Comparison of ENCODE assay signal across 24 mouse cellular contexts in the genomic region with DNA sequence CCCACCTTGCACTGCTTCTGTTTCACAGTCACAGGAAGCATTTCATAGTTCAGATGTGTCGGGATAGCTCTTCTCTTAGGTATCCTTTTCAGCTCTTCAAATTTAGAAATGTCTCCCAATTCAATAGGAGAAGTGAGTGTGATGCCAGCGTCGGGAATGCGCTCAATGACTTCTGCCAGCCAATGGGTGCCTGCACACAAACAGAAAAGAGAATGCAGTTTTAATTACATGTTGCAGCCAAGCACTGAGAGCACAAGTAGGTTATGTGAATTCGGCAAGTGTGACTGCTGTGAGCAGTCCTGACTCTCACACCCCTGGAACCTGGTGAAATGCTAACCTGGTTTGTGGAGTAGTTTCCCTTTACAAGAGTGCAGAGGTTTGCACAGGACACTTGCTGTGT. TPM values are rescaled to one million over a fixed set of nuclear protein-coding genes. Genes with fewer than 3 reads are reported as not detected.
DNase-seq lines count a peak whose midpoint lies in the region; ATAC-seq and TF ChIP-seq lines count a peak whose summit lies in the region.
"Had no signal": no experiment of that assay in that cellular context is flagged by ENCODE, and none has a peak within 500 bp of the region (broad histone marks: within the 10 kb centered on the region; RNA-seq: fewer than 3 reads in every experiment).

No protein-coding gene starts in this region.

- H3K4me3 ChIP-seq in forebrain, embryonic 16.5 days (replicated peaks; ENCODE audit: low read length) = no peak overlapping the region
- no peak overlapping the region for H3K4me3 ChIP-seq in forebrain, embryonic 15.5 days
- H3K4me3 ChIP-seq in hindbrain, embryonic 10.5 days = no peak overlapping the region
- H3K4me3 ChIP-seq in hindbrain, embryonic 16.5 days (ENCODE audit: low read length) = no peak overlapping the region
- no peak overlapping the region for H3K4me3 ChIP-seq in kidney, embryonic 15.5 days (replicated peaks)
- no peak overlapping the region for H3K4me3 ChIP-seq in small intestine, adult 2 months (ENCODE audit: low read depth, low read length)
- no peak overlapping the region for H3K4me3 ChIP-seq in midbrain, embryonic 13.5 days (replicated peaks)
- H3K4me3 ChIP-seq: embryonic facial prominence, embryonic 13.5 days; embryonic facial prominence, embryonic 15.5 days; erythroblast, embryonic 14.5 days; forebrain, embryonic 13.5 days had no signal

- TF ChIP-seq POLR2A in small intestine, adult 2 months (IDR thresholded peaks at IDR 0.05; ENCODE audit: low read depth, low read length) = no peak

- H3K27me3 ChIP-seq in forebrain, embryonic 16.5 days (replicated peaks; ENCODE audit: control insufficient read depth, insufficient read depth, low read length) = no peaks in the 10 kb centered on the region
- H3K27me3 ChIP-seq in forebrain, embryonic 15.5 days = no peaks in the 10 kb centered on the region
- 0 out of 2 replicates have a peak, but pooled peaks cover 5% of the 10 kb centered on the region for H3K27me3 ChIP-seq in hindbrain, embryonic 10.5 days (ENCODE audit: insufficient read depth, poor library complexity, severe bottlenecking)
- H3K27me3 ChIP-seq in hindbrain, embryonic 16.5 days (replicated peaks; ENCODE audit: control insufficient read depth, insufficient read depth, low read length) = no peaks in the 10 kb centered on the region
- H3K27me3 ChIP-seq in kidney, embryonic 15.5 days = no peaks in the 10 kb centered on the region
- no peaks in the 10 kb centered on the region for H3K27me3 ChIP-seq in small intestine, adult 2 months (ENCODE audit: control insufficient read depth, insufficient read depth, low read length)
- no peaks in the 10 kb centered on the region for H3K27me3 ChIP-seq in midbrain, embryonic 13.5 days
- H3K27me3 ChIP-seq: embryonic facial prominence, embryonic 13.5 days; embryonic facial prominence, embryonic 15.5 days; forebrain, embryonic 13.5 days had no signal

- peak; percentile 76 for ATAC-seq in forebrain, embryonic 16.5 days
- no peak for ATAC-seq in forebrain, embryonic 15.5 days (replicated peaks)
- no peak for ATAC-seq in hindbrain, embryonic 16.5 days
- no peak for ATAC-seq in kidney, embryonic 15.5 days (replicated peaks; ENCODE audit: low FRiP score)
- ATAC-seq in midbrain, embryonic 13.5 days = no peak
- ATAC-seq: forebrain, embryonic 13.5 days had no signal

- no peak overlapping the region for H3K4me2 ChIP-seq in forebrain, embryonic 16.5 days (ENCODE audit: low read length)
- no peak overlapping the region for H3K4me2 ChIP-seq in forebrain, embryonic 15.5 days (replicated peaks)
- no peak overlapping the region for H3K4me2 ChIP-seq in hindbrain, embryonic 16.5 days (ENCODE audit: low read length)
- H3K4me2 ChIP-seq in kidney, embryonic 15.5 days = no peak overlapping the region
- no peak overlapping the region for H3K4me2 ChIP-seq in midbrain, embryonic 13.5 days (replicated peaks)
- H3K4me2 ChIP-seq: embryonic facial prominence, embryonic 13.5 days; embryonic facial prominence, embryonic 15.5 days; forebrain, embryonic 13.5 days had no signal

- H3K36me3 ChIP-seq in forebrain, embryonic 16.5 days (ENCODE audit: control insufficient read depth, insufficient read depth) = no peaks in the 10 kb centered on the region
- no peaks in the 10 kb centered on the region for H3K36me3 ChIP-seq in forebrain, embryonic 15.5 days
- no peaks in the 10 kb centered on the region for H3K36me3 ChIP-seq in hindbrain, embryonic 10.5 days
- H3K36me3 ChIP-seq in hindbrain, embryonic 16.5 days (ENCODE audit: control insufficient read depth, insufficient read depth, low read length) = no peaks in the 10 kb centered on the region
- no peaks in the 10 kb centered on the region for H3K36me3 ChIP-seq in kidney, embryonic 15.5 days
- no peaks in the 10 kb centered on the region for H3K36me3 ChIP-seq in small intestine, adult 2 months (ENCODE audit: control insufficient read depth, insufficient read depth, low read length)
- H3K36me3 ChIP-seq in midbrain, embryonic 13.5 days = no peaks in the 10 kb centered on the region
- H3K36me3 ChIP-seq: embryonic facial prominence, embryonic 13.5 days; embryonic facial prominence, embryonic 15.5 days had no signal

- peaks cover 5% of the 10 kb centered on the region; the same call in 1 of the 2 replicates for H3K4me1 ChIP-seq in forebrain, embryonic 16.5 days (replicated peaks; ENCODE audit: control insufficient read depth, insufficient read depth, low read length)
- H3K4me1 ChIP-seq in forebrain, embryonic 15.5 days = peaks cover 8% of the 10 kb centered on the region; the same call in 1 of the 2 replicates
- H3K4me1 ChIP-seq in hindbrain, embryonic 10.5 days (replicated peaks) = peaks cover 36% of the 10 kb centered on the region
- H3K4me1 ChIP-seq in hindbrain, embryonic 16.5 days (ENCODE audit: control insufficient read depth, insufficient read depth, low read depth, low read length) = no peaks in the 10 kb centered on the region
- H3K4me1 ChIP-seq in kidney, embryonic 15.5 days = peaks cover 14% of the 10 kb centered on the region
- peaks cover 19% of the 10 kb centered on the region for H3K4me1 ChIP-seq in small intestine, adult 2 months (ENCODE audit: control insufficient read depth, insufficient read depth, insufficient read length, low read length)
- peaks cover 7% of the 10 kb centered on the region for H3K4me1 ChIP-seq in midbrain, embryonic 13.5 days (replicated peaks)

- 52% methylated on average over 5 of the region's 5 CpGs for WGBS in forebrain, embryonic 16.5 days
- 64% methylated on average over 5 of the region's 5 CpGs for WGBS in forebrain, embryonic 15.5 days
- whole genome bisulfite sequencing in hindbrain, embryonic 10.5 days = 85% methylated on average over 5 of the region's 5 CpGs
- 85% methylated on average over 5 of the region's 5 CpGs for WGBS in hindbrain, embryonic 16.5 days
- WGBS in kidney, embryonic 15.5 days = 73% methylated on average over 5 of the region's 5 CpGs
- 88% methylated on average over 5 of the region's 5 CpGs for WGBS in small intestine, adult 2 months
- 83% methylated on average over 5 of the region's 5 CpGs for WGBS in midbrain, embryonic 13.5 days

- H3K9ac ChIP-seq in forebrain, embryonic 16.5 days (replicated peaks; ENCODE audit: low read depth, low read length) = no peak overlapping the region
- no peak overlapping the region for H3K9ac ChIP-seq in forebrain, embryonic 15.5 days (replicated peaks)
- no peak overlapping the region for H3K9ac ChIP-seq in hindbrain, embryonic 16.5 days (ENCODE audit: low read depth, low read length)
- no peak overlapping the region for H3K9ac ChIP-seq in kidney, embryonic 15.5 days
- H3K9ac ChIP-seq in midbrain, embryonic 13.5 days (replicated peaks) = no peak overlapping the region
- H3K9ac ChIP-seq: embryonic facial prominence, embryonic 13.5 days; embryonic facial prominence, embryonic 15.5 days; forebrain, embryonic 13.5 days had no signal

- DNase-seq in hindbrain, embryonic 10.5 days (ENCODE audit: low spot score) = no peak
- DNase-seq in kidney, adult 8-10 months = no peak
- DNase-seq: adrenal gland, adult 2 months; adrenal gland, postnatal 10 days; adrenal gland, postnatal 25 days; cerebellum, adult 11 months; cerebellum, adult 18-20 months; cerebellum, adult 8-10 months; cerebellum, adult 9-11 months; cerebellum, postnatal 14 days; cerebellum, postnatal 36 days; embryo, embryonic 11 days had no signal

- H3K9me3 ChIP-seq in forebrain, embryonic 16.5 days (ENCODE audit: control insufficient read depth, low read length) = no peaks in the 10 kb centered on the region
- no peaks in the 10 kb centered on the region for H3K9me3 ChIP-seq in forebrain, embryonic 15.5 days
- no peaks in the 10 kb centered on the region for H3K9me3 ChIP-seq in hindbrain, embryonic 10.5 days
- H3K9me3 ChIP-seq in hindbrain, embryonic 16.5 days (ENCODE audit: control insufficient read depth, low read length) = no peaks in the 10 kb centered on the region
- no peaks in the 10 kb centered on the region for H3K9me3 ChIP-seq in kidney, embryonic 15.5 days (replicated peaks)
- no peaks in the 10 kb centered on the region for H3K9me3 ChIP-seq in midbrain, embryonic 13.5 days
- H3K9me3 ChIP-seq: embryonic facial prominence, embryonic 13.5 days; embryonic facial prominence, embryonic 15.5 days; forebrain, embryonic 13.5 days had no signal

- TF ChIP-seq CTCF in small intestine, adult 2 months (IDR thresholded peaks at IDR 0.05; ENCODE audit: extremely low read depth, insufficient read length, insufficient replicate concordance, low read depth, low read length) = no peak

- no peak overlapping the region for H3K27ac ChIP-seq in forebrain, embryonic 16.5 days (ENCODE audit: low read length)
- H3K27ac ChIP-seq in forebrain, embryonic 15.5 days (replicated peaks) = no peak overlapping the region
- H3K27ac ChIP-seq in hindbrain, embryonic 10.5 days = 0 out of 2 replicates have a peak overlapping the region, but pooled peaks have one; percentile 5
- no peak overlapping the region for H3K27ac ChIP-seq in hindbrain, embryonic 16.5 days (ENCODE audit: low read depth, low read length)
- H3K27ac ChIP-seq in kidney, embryonic 15.5 days = peak overlapping the region; percentile 58
- H3K27ac ChIP-seq in small intestine, adult 2 months (ENCODE audit: insufficient read depth, low read depth, low read length) = peak overlapping the region; percentile 31; the same call in 1 of the 2 replicates
- no peak overlapping the region for H3K27ac ChIP-seq in midbrain, embryonic 13.5 days
- H3K27ac ChIP-seq: embryonic facial prominence, embryonic 13.5 days; embryonic facial prominence, embryonic 15.5 days; forebrain, embryonic 13.5 days had no signal

RNA-seq across cellular contexts. Expression of a gene that starts 2.6 kb away (rescaled TPM):
- 0.11 and 0.28 TPM in 2 replicates for polyA plus RNA-seq in forebrain, embryonic 16.5 days (2015; fragmentation: Nextera tagmentation; extraction: Ambion mirVana)
- 0.18 and 0.34 TPM in 2 replicates for polyA plus RNA-seq in forebrain, embryonic 15.5 days (2015; fragmentation: Nextera tagmentation; extraction: Ambion mirVana)
- polyA plus RNA-seq in hindbrain, embryonic 10.5 days (2016; fragmentation: Nextera tagmentation; extraction: Ambion mirVana) = 0.07 and 0.11 TPM in 2 replicates
- polyA plus RNA-seq in hindbrain, embryonic 16.5 days (2015; fragmentation: Nextera tagmentation; extraction: Ambion mirVana) = 0.10 and 0.19 TPM in 2 replicates
- not detected in 2 replicates for polyA plus RNA-seq in kidney, embryonic 15.5 days (2015; fragmentation: Nextera tagmentation; extraction: Ambion mirVana)
- polyA plus RNA-seq in small intestine, adult 2 months (2012; rRNA removed) = 0.20 and 68.1 TPM in 2 replicates
- 0.18 and 0.26 TPM in 2 replicates for polyA plus RNA-seq in midbrain, embryonic 13.5 days (2015; fragmentation: Nextera tagmentation; extraction: Ambion mirVana)
- polyA plus RNA-seq: adrenal gland, adult 2 months; C2C12; embryonic facial prominence, embryonic 11.5 days; embryonic facial prominence, embryonic 13.5 days; embryonic facial prominence, embryonic 15.5 days; erythroblast, embryonic 14.5 days; forebrain, embryonic 13.5 days had no signal

RNA-seq across cellular contexts. Expression of a gene that starts 45.2 kb away (rescaled TPM):
- polyA plus RNA-seq in forebrain, embryonic 16.5 days (2015; fragmentation: Nextera tagmentation; extraction: Ambion mirVana) = 139 and 150 TPM in 2 replicates
- polyA plus RNA-seq in forebrain, embryonic 15.5 days (2015; fragmentation: Nextera tagmentation; extraction: Ambion mirVana) = 147 and 160 TPM in 2 replicates
- 78.5 and 97.0 TPM in 2 replicates for polyA plus RNA-seq in hindbrain, embryonic 10.5 days (2016; fragmentation: Nextera tagmentation; extraction: Ambion mirVana)
- 182 and 193 TPM in 2 replicates for polyA plus RNA-seq in hindbrain, embryonic 16.5 days (2015; fragmentation: Nextera tagmentation; extraction: Ambion mirVana)
- 77.1 and 77.2 TPM in 2 replicates for polyA plus RNA-seq in kidney, embryonic 15.5 days (2015; fragmentation: Nextera tagmentation; extraction: Ambion mirVana)
- polyA plus RNA-seq in small intestine, adult 2 months (2012; rRNA removed) = 39.5 and 40.8 TPM in 2 replicates
- 183 and 184 TPM in 2 replicates for polyA plus RNA-seq in midbrain, embryonic 13.5 days (2015; fragmentation: Nextera tagmentation; extraction: Ambion mirVana)

Comparison
In these comparisons a context has a peak if more than half of its experiments do, and no peak if none do; other contexts are left out.
1. H3K27ac ChIP-seq: peak in hindbrain, embryonic 10.5 days (single experiment), kidney, embryonic 15.5 days (single experiment) and small intestine, adult 2 months (single experiment); none in forebrain, embryonic 16.5 days (single experiment), forebrain, embryonic 15.5 days (single experiment), hindbrain, embryonic 16.5 days (single experiment) and midbrain, embryonic 13.5 days (single experiment).